Comparison of ENCODE assay signal across 8 mouse cellular contexts in the genomic region with DNA sequence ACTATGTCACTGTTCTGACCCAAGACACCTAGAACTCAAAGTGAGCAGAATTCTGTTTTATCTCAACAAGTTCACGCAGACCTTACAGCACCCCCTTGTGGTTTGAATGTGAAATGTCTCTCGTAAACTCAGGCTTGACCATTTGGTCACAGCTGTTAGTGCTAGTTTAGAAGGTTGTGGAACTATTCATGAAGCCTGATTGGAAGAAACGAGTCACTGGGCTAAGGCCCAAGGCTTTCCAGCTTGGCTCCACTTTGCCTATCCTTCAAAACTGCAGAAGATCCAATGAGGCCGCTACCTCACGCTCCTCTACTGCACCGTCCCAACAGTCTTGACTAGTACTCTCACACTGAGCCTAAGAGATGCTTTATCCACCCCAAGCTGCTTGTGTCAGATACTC. TPM values are rescaled to one million over a fixed set of nuclear protein-coding genes. Genes with fewer than 3 reads are reported as not detected.
DNase-seq lines count a peak whose midpoint lies in the region; ATAC-seq lines count a peak whose summit lies in the region.

No protein-coding gene starts in this region.

- H3K4me1 ChIP-seq in forebrain, embryonic 11.5 days (replicated peaks; ENCODE audit: control insufficient read depth, insufficient read depth, low read length) = no peaks in the 10 kb centered on the region
- peaks cover 3% of the 10 kb centered on the region; the same call in 1 of the 2 replicates for H3K4me1 ChIP-seq in forebrain, embryonic 16.5 days (replicated peaks; ENCODE audit: control insufficient read depth, insufficient read depth, low read length)

- H3K27me3 ChIP-seq in forebrain, embryonic 11.5 days (ENCODE audit: control insufficient read depth, insufficient read depth, low read length) = no peaks in the 10 kb centered on the region
- no peaks in the 10 kb centered on the region for H3K27me3 ChIP-seq in forebrain, embryonic 16.5 days (replicated peaks; ENCODE audit: control insufficient read depth, insufficient read depth, low read length)

- H3K4me2 ChIP-seq in forebrain, embryonic 11.5 days (ENCODE audit: low read depth, low read length, severe bottlenecking) = no peak overlapping the region
- H3K4me2 ChIP-seq in forebrain, embryonic 16.5 days (ENCODE audit: low read length) = no peak overlapping the region

- H3K9me3 ChIP-seq in forebrain, embryonic 11.5 days (ENCODE audit: control insufficient read depth, low read length) = no peaks in the 10 kb centered on the region
- H3K9me3 ChIP-seq in forebrain, embryonic 16.5 days (ENCODE audit: control insufficient read depth, low read length) = no peaks in the 10 kb centered on the region

- 0 out of 2 replicates have a peak, but pooled peaks have one; percentile 30 for ATAC-seq in forebrain, embryonic 11.5 days (replicated peaks; ENCODE audit: low FRiP score)
- ATAC-seq in forebrain, embryonic 16.5 days = no peak
- ATAC-seq in inflammation-experienced regulatory T-cells, adult 6 months = peak; percentile 63

- H3K4me3 ChIP-seq in forebrain, embryonic 11.5 days (ENCODE audit: low read depth, low read length) = no peak overlapping the region
- no peak overlapping the region for H3K4me3 ChIP-seq in forebrain, embryonic 16.5 days (replicated peaks; ENCODE audit: low read length)

- H3K9ac ChIP-seq in forebrain, embryonic 11.5 days (ENCODE audit: low read length) = no peak overlapping the region
- H3K9ac ChIP-seq in forebrain, embryonic 16.5 days (replicated peaks; ENCODE audit: low read depth, low read length) = no peak overlapping the region

- DNase-seq in forebrain, embryonic 11.5 days (ENCODE audit: low spot score) = no peak
- peak; percentile 27 for DNase-seq in spleen, adult 12 weeks (ENCODE audit: low spot score)
- DNase-seq in spleen, adult 18-20 months = no peak
- DNase-seq in cerebellum, postnatal 25 days = peak; percentile 56 to 73
- DNase-seq in lung, postnatal 4 days = peak; percentile 61 to 67
- peak; percentile 47 for DNase-seq in thymus, postnatal 25 days

- no peaks in the 10 kb centered on the region; the same call in 1 of the 2 replicates for H3K36me3 ChIP-seq in forebrain, embryonic 11.5 days (ENCODE audit: control insufficient read depth, insufficient read depth, low read length)
- peaks cover 20% of the 10 kb centered on the region for H3K36me3 ChIP-seq in forebrain, embryonic 16.5 days (ENCODE audit: control insufficient read depth, insufficient read depth)

- no peak overlapping the region for H3K27ac ChIP-seq in forebrain, embryonic 11.5 days (ENCODE audit: low read depth, low read length)
- no peak overlapping the region for H3K27ac ChIP-seq in forebrain, embryonic 16.5 days (ENCODE audit: low read length)

- WGBS in forebrain, embryonic 11.5 days = 79% methylated on average over 6 of the region's 6 CpGs
- 70% methylated on average over 6 of the region's 6 CpGs for WGBS in forebrain, embryonic 16.5 days

RNA-seq across cellular contexts. Expression of a gene that starts 10.7 kb away (rescaled TPM):
- 23.6 and 27.2 TPM in 2 replicates for polyA plus RNA-seq in forebrain, embryonic 11.5 days (2014; fragmentation: Nextera tagmentation; extraction: Ambion mirVana)
- polyA plus RNA-seq in forebrain, embryonic 16.5 days (2015; fragmentation: Nextera tagmentation; extraction: Ambion mirVana) = 26.5 and 31.0 TPM in 2 replicates
- 10 to 100 TPM; 21.5 to 37.7 (median 28.2) TPM for polyA plus RNA-seq in inflammation-experienced regulatory T-cells, adult 6 months (2017; shearing (Covaris generic))

RNA-seq across cellular contexts. Expression of a gene that starts 18.6 kb away (rescaled TPM):
- polyA plus RNA-seq in forebrain, embryonic 11.5 days (2014; fragmentation: Nextera tagmentation; extraction: Ambion mirVana) = 23.1 and 25.6 TPM in 2 replicates
- polyA plus RNA-seq in forebrain, embryonic 16.5 days (2015; fragmentation: Nextera tagmentation; extraction: Ambion mirVana) = 9.4 TPM in 2 replicates
- 10 to 100 TPM; 17.2 to 20.0 (median 17.9) TPM for polyA plus RNA-seq in inflammation-experienced regulatory T-cells, adult 6 months (2017; shearing (Covaris generic))

RNA-seq across cellular contexts. Expression of a gene that starts 41.8 kb away (rescaled TPM):
- 0.13 TPM in 1 of 2 replicates, not detected in the other for polyA plus RNA-seq in forebrain, embryonic 11.5 days (2014; fragmentation: Nextera tagmentation; extraction: Ambion mirVana)
- not detected in 2 replicates for polyA plus RNA-seq in forebrain, embryonic 16.5 days (2015; fragmentation: Nextera tagmentation; extraction: Ambion mirVana)
- under 1 TPM in 1 of 3 experiments, not detected in 2; 0.49 TPM for polyA plus RNA-seq in inflammation-experienced regulatory T-cells, adult 6 months (2017; shearing (Covaris generic))

Comparison
In these comparisons a context has a peak if more than half of its experiments do, and no peak if none do; other contexts are left out.
1. DNase-seq: peak in spleen, adult 12 weeks (single experiment), cerebellum, postnatal 25 days (2 of 2), lung, postnatal 4 days (2 of 2) and thymus, postnatal 25 days (single experiment); none in forebrain, embryonic 11.5 days (single experiment) and spleen, adult 18-20 months (0 of 2).